Mouse (Mus musculus): ENCODE results near the gene Gm7073. TPM values are rescaled to one million over a fixed set of nuclear protein-coding genes. Genes with fewer than 3 reads are reported as not detected.

The Gm7073 gene
- not detected for total RNA-seq (2021)

- DNase-seq = no peak
Measured at GRCm38 (mm10) chrX:60539149-60539548, at the start of gene Gm7073. TSS of gene Gm7073 (minus strand) at chrX:60539249.

GRCm38 (mm10) chrX:60570539-60570938 lies 31.5 kb upstream of the Gm7073 start:
- DNase-seq = no peak

- DNase-seq = no peak
Measured at GRCm38 (mm10) chrX:60569047-60569446, 30.0 kb upstream of the Gm7073 start.

GRCm38 (mm10) chrX:60555242-60555641 lies 16.2 kb upstream of the Gm7073 start:
- no peak for DNase-seq

- peak; percentile 26 to 30 for DNase-seq
Measured at GRCm38 (mm10) chrX:60547444-60548304, 8.6 kb upstream of the Gm7073 start.

- DNase-seq = no peak
Measured at GRCm38 (mm10) chrX:60547098-60547443, 8.0 kb upstream of the Gm7073 start.

- no peak for DNase-seq
Measured at GRCm38 (mm10) chrX:60545906-60546305, 6.9 kb upstream of the Gm7073 start.

- DNase-seq = no peak
Measured at GRCm38 (mm10) chrX:60545444-60545843, 6.4 kb upstream of the Gm7073 start.

GRCm38 (mm10) chrX:60544098-60544497 lies 5.0 kb upstream of the Gm7073 start:
- DNase-seq = no peak

GRCm38 (mm10) chrX:60542901-60543300 lies 3.9 kb upstream of the Gm7073 start:
- no peak for DNase-seq

GRCm38 (mm10) chrX:60503995-60504394 lies 35.1 kb downstream of the Gm7073 start:
- peak; percentile 5 to 15 for DNase-seq

- DNase-seq = no peak
Measured at GRCm38 (mm10) chrX:60497750-60498149, 41.3 kb downstream of the Gm7073 start.

GRCm38 (mm10) chrX:60495308-60495707 lies 43.7 kb downstream of the Gm7073 start:
- DNase-seq = no peak

GRCm38 (mm10) chrX:60463786-60464185 lies 75.3 kb downstream of the Gm7073 start:
- DNase-seq = no peak

GRCm38 (mm10) chrX:60414563-60415111 lies 124.4 kb downstream of the Gm7073 start:
- DNase-seq = no peak

GRCm38 (mm10) chrX:60405681-60406080 lies 133.4 kb downstream of the Gm7073 start:
- DNase-seq = no peak

GRCm38 (mm10) chrX:60404668-60405044 lies 134.4 kb downstream of the Gm7073 start:
- peak; percentile 80 to 86 for DNase-seq

GRCm38 (mm10) chrX:60403764-60404667 lies 135.0 kb downstream of the Gm7073 start:
- DNase-seq = peak; percentile 41 to 53

GRCm38 (mm10) chrX:60403062-60403763 lies 135.8 kb downstream of the Gm7073 start:
- DNase-seq = peak in 1 of 2 experiments; percentile 7

- no peak for DNase-seq
Measured at GRCm38 (mm10) chrX:60394292-60394691, 144.8 kb downstream of the Gm7073 start.

GRCm38 (mm10) chrX:60386852-60387251 lies 152.2 kb downstream of the Gm7073 start:
- no peak for DNase-seq
